Mouse (Mus musculus) urinary bladder, adult 18-20 months (tissue): ENCODE results near the gene Hinfp.
"Not testable (repeated sequence)": the region's sequence is repeated elsewhere in the genome, so short reads cannot be mapped to it uniquely, and the experiment has no call there.

Experiments
- DNase-seq, 2 experiments: peaks; one replicate each; pipeline ENCODE4 v3.0.0; 2022; ENCODE audit warnings: low spot score in 2 of 2, mixed read lengths in 2 of 2

The Hinfp gene

DNA sequence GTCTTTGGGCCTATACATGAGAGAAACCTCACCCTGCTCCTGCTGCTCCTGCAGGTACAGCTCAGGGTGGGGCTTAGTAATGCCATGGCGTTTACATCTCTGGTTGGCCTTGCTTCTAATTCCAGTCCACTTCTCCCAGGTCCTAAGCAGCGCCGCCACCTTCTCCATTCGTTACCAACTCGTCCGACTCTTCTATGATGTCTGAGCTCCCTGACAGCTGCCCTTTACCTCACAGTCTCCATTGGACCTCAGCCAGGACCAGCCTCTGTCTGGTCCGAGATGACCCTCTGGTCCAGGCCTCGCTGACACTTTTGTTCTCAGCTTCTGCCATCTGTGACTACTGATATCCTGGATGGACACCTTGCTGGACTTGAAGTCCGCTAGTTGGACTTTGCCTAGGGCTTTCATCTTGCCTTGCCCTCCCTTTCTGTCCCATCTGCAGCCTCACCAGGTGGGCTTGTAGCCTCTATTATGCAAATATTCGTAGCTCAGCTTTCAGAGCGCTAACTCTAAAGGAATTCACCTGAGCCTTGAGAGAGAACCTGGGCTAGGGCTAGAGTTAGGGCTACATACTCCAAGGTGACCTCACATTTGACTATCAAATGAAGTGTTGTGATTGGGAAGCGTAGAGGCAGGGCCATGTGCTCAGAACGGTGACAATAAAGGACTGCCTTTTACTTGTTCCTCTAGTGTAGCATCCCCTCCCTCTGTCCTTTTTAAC lies 27.6 kb upstream of the Hinfp start:
- no peak for DNase-seq

DNA sequence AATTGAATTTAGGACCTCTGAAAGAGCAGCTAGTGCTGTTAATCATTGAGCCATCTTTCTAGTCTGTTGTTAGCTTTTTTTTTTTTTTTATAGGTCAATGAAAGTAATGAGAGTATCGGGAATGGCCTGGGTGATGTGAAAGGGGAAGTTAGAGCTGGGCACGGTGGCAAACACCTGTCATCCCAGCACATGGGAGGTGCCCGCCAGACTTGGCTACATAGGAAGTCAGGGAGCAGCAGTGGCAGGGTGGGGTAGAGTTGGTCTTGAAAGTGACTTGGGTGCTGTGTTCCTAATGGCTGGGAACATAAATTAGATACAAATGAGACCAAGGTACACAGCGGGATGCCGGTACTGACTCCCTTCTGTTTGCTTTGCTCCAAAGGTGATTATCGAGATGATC lies 25.3 kb upstream of the Hinfp start:
- DNase-seq, result no peak

DNA sequence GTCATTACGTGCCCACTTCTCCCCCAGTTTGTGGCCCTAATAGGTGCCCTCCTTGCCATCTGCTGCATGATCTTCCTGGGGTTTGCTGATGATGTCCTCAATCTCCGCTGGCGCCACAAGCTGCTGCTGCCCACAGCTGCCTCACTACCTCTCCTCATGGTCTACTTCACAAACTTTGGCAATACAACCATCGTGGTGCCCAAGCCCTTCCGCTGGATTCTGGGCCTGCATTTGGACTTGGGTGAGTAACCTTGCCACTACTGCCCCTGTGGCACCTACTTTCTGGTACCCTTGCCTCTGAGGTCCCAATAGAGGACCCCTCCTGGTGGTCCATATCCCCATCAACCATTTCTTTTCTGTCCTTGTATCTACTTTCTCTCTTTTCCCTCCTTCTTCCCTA lies 22.5 kb upstream of the Hinfp start:
- DNase-seq, result no peak

DNA sequence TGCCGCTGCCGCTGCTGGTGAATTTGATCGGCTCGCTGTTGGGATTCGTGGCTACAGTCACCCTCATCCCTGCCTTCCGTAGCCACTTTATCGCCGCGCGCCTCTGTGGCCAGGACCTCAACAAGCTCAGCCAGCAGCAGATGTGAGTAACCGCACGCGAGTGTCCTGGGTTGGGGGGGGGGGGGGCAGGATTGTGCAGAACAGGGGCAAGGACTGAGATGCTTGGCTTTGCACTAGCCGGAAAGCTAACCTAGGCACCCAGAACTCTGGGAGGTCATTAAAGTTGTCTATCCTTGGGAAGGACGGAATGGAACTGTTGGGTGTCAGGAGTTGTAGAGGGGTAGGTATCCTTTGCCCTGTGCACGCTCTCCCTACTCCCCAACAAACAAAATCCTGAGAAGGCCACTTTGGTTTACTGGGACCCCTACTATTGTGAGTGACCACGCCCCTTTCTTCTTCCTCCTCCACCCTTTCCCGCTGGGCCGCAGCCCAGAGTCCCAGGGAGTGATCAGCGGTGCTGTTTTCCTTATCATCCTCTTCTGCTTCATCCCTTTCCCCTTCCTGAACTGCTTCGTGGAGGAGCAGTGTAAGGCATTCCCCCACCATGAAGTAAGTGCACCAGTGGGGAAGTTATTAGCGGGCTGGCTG lies 21.7 kb upstream of the Hinfp start:
- DNase-seq, result no peak

DNA sequence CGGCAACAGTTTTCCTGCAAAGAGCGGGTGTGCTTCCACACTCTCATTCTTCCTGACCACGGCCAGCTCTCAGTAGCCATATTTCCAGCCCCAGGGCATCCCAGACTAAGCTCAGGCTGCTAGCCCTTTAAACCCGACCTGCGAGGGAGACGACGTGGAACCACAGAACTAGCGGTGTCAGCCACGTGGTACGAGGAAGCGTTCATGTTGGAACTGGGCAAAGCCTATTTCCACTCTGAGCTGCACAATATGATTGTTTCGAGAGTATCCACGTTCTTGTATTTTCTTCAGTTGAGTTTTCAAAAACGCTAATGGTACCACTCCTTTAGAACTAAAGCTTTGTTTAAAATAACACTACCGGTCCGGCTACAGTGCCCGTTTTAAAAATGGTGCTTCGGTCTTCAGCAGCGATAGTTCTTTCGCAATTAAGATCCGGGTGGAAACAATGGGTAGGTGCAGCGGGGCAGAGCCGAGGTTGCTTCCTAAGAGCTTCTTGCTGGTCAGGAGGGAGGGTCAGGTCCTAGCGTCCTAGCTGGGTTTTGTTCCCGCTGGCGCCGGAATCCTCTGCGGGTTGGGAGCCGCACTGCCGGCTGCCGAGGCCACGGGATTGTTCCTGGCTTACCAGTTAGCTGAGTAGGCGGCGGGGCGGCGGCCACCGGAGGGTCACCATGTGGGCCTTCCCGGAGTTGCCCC lies 21.0 kb upstream of the Hinfp start:
- peak; percentile 68 to 79 for DNase-seq

DNA sequence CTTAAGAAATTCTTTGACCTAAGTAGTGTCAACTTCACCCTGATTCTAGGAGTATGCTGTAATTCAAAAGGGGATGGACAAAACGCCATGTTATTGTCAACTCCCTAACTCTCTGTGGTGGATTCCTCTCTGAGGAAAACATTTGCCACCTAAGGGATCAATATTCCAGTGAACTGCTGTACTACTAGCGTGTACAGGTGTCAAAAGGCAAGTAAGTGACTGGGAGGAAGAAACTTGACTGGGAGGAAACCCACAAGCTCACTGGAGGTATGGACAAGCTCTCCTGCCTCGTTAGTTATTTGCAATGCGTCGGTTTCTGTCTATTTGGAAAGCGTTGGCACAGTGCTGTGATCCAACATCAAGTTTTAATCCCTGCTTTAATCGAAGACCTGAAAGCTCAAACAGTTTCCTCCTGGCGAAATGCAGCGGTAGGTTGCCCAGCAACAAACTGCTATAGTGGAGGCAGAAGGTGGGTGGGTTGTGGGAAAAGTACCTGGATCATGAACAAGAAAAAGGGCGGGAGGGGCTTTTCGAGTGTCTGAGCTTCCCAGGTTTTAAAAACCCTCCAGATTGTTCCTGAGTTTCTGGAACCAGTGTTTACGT lies 20.4 kb upstream of the Hinfp start, which contains the start of gene Dpagt1:
Dpagt1 (plus strand) TSS at position 252 of the 603 bp plus-strand sequence.
- no peak for DNase-seq

DNA sequence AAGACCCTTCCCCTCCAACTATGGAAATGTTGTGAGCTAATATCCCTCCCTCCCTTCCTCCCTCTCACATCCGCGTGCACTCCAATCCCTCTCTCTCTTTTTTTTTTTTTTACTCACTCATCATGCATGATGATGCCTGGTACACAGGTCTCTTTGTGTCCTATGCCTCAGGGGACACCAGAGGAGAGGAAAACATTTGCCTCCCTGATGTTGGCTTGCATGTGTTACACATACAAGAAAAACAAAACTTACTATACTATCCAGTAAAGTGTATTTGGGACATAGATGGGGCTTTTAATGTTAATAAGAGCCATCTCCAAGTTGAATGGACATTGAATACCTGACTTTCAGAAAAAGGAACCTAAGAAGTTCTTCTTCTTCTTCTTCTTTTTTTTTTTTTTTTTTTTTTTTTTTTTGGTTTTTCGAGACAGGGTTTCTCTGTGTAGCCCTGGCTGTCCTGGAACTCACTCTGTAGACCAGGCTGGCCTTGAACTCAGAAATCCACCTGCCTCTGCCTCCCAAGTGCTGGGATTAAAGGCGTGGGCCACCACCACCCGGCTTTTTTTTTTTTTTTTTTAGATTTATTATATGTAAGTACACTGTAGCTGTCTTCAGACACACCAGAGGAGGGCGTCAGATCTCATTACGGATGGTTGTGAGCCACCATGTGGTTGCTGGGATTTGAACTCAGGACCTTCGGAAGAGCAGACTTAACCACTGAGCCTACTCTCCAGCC lies 19.7 kb upstream of the Hinfp start:
- DNase-seq, result not testable (repeated sequence)

DNA sequence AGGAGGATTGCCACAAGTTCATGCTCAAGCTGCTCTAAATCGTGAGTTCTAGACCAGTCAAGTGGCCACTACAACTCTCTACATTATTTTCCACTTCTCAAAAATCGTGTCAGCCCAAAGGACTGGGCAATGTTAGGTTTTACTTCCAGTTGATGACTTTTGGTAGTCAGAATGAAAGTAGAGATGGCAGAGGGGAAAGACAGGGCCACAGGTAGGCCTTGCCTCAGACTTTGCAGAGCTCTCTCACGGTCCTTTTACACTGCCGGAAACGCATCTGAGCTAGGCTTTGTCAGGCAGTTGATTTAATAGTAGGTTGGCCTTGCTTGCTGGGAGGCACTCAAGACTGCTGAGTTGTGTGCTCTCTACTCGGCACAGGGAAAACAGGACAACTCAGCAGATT lies 18.7 kb upstream of the Hinfp start:
- no peak for DNase-seq

DNA sequence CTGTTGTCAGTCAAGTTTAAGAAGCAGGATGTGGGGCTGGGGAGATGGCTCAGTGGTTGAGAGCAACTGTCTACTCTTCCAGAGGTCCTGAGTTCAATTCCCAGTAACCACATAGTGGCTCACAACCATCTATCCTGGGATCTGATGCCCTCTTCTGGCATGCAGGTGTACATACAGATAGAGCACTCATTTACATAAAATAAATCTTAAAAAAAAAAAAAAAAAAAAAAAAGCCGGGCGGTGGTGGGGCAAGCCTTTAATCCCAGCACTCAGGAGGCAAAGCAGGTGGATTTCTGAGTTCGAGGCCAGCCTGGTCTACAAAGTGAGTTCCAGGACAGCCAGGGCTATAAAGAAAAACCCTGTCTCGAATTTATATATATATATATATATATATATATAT lies 18.2 kb upstream of the Hinfp start:
- not testable (repeated sequence) for DNase-seq

DNA sequence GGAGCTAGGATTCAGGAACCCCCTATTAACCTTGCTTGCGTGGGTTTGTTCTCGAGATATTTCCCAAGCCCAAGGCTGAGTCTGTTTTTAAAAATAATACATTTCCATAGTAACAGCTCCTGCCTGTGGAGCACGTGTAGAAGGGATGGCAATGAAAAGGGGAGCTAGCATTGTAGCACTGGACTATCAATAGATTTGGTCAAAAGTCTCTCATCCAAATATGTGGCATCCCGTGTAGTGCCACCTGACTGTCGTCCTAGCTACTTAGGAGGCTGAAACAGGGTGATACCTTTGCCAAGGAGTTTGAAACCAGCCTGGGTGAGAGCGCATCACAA lies 15.3 kb upstream of the Hinfp start:
- no peak for DNase-seq

DNA sequence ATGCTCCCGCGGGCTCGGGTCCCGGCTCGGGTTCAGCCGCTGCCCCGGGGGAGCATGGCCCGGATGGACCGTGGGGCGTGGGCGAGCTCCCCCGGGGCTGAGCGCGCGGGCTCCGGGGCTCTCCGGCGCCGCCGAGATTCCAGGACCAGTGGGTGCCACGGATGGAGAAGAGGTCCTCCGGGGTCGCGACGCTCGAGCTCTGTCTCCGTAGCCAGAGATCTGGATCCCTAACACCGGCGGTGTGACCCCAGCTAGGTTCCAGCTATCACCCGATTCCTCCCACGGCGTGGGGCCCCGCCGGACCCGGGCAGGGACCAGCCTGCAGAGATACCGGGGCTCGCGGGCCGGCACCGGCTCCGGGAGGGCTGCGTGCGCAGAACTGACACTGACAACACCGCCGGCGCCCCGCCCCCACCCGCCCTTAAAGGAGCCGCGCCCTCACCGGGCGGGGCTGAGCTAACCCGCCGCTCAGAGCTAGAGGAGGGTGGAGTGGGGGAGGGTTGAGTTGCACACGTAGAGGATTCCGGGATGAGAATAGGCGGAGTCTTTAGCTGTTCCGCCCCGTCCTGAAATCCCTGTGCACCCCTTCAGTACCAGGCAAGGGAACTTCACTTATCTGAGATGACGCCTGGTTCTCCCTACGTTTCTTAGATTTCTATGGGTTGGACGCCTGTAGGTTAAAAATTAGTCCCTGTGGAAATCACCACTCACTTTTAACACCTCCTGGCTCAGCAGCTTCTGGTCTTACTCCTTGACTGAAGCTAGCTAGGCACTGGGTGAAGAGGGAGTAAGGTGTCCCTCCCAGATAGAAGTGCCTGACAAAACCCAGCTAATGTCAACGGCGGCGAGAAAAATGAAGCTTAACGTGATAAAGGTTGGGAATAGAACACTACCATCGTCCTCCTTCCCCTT lies 14.7 kb upstream of the Hinfp start, which contains the start of gene C2cd2l:
C2cd2l (minus strand) TSS at position 399 of the 912 bp plus-strand sequence.
- DNase-seq, result peak; percentile 74 to 85

DNA sequence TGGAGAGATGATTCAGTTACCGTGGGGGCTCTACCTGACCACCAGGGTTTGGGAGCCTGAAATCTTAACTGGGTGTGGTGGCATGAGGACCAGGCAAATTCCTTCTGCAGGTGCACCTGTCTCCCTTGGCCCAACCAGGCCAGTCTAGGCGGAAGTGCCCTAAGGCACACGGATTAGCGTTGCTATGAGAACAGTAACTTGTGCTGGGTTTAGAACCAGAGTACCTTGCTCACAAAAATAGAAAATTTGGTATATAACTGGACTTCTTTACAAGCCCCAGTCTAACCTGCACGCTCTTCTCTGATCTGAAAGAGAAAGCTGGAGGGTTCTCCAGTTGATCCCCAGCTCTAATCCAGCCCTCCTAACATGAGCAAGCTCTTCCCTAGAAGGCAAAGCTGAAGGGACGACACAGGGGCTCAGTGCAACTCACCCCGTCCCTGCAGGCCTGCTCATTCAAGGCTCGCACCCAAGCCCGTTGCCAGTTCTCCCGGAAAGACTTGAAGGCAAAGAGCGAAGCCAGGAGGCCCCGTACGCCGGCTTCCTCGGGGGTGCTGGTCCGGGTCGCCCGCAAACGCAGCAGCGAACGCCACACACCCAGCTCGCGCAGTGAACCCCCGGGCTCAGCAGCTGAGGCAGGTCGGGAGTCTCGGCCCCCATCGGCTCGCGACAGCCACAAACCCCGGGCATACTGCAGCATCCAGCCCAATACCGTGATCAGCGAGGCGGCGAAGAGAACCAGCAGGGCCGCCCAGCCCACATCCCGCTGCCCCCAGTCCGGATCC lies 13.8 kb upstream of the Hinfp start:
- DNase-seq, result peak in 1 of 2 experiments; percentile 47

DNA sequence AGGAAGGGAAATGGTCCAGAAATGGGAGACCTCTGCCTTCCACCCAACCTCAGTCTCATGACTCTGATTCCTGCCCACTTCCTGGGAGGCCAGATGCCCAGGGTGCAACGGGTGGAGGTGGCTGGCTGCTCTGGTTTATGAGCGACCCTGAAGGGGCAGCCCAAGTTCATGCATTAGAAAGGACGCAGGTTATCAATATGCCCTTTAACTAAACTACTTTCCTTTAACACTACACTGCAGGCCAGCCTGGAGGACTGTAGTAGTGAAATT lies 13.3 kb upstream of the Hinfp start:
- DNase-seq, result no peak

DNA sequence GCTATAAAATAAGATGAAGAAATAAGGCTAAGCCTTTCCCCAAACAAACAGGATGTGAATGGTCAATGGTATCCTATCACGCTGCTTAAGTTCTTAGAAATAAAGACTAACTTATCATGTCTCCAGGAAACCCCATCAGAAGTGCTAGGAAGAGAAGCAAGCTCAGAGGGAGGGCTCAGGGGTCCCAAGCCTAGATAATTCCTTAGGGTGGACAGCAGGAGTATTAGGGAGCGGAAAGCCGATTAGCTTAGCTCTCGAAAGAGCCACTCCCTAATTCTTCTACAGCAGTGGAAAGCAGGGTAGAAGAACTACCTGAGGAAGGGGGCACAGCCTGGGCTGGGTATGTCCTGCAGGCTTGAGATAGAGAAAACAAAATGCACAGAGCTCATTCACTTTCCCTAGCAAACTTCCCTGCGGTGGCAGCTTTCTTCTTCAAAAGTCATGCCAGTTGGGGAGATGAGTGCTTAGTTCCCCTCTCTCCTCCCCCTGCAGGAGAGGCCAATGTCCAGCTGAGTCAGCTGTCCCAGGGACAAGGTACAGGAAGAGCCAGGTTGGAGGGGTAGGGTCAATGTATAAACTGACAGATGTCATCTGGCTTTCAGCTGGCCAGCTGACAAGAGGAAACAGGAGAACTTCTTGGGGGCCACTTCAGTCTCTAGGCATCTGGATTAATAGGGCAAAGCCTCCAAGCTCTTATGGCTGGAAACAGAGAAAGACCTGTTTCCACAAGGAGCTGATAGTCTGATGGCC lies 12.8 kb upstream of the Hinfp start:
- DNase-seq, result no peak

DNA sequence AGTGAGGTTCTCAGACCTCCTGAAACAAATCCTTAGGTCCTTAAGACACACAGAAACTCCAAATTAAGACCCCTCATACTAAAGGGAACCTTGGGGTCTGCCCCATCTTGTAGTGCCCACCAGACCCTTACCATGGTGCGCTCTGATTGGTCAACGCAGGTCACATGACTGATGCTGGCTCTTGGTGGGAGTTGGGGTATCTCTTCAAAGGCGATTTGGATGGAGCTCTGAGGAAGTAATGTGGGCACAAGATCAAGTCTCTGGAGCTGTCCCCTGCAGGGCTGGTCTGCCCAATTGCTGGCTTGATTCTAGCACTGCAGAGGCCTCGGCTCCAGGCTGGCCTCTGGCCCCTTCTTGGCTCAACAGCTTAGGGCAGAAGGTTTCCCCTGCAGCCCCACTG lies 12.0 kb upstream of the Hinfp start:
- no peak for DNase-seq

DNA sequence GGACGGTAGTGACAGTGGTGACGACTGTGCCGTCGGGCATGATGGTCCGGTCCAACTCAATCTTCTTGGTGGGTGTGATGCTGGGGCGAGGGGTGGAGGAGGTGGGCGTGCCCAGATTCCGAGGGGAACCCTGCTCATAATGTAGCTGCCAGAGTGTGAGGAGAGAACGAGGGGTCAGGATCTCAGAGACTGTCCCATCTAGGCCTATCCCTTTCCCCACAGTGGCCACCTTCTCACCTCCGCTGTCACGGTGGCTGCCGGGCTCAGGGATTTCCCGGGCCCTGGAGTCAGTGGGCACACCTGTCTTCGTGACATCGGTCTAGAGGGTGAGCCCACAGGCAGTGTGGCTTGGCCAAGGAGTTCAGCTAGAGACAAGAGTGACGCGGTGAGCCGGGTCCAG lies 9.4 kb upstream of the Hinfp start:
- DNase-seq, result no peak

DNA sequence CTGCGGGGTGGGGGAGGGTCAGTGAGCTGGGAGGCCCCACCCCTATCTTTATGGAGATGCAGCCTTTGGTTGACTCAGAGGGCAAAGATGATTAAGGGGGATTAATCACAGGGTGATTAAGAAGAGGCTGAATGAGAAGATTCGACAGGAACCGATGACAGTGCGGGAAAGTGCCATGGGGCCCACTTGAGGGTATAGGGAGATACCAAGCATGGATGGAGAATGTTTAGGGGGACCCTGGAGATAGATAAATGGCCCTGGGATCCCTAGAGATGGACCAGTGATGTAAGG lies 8.7 kb upstream of the Hinfp start:
- DNase-seq, result no peak

DNA sequence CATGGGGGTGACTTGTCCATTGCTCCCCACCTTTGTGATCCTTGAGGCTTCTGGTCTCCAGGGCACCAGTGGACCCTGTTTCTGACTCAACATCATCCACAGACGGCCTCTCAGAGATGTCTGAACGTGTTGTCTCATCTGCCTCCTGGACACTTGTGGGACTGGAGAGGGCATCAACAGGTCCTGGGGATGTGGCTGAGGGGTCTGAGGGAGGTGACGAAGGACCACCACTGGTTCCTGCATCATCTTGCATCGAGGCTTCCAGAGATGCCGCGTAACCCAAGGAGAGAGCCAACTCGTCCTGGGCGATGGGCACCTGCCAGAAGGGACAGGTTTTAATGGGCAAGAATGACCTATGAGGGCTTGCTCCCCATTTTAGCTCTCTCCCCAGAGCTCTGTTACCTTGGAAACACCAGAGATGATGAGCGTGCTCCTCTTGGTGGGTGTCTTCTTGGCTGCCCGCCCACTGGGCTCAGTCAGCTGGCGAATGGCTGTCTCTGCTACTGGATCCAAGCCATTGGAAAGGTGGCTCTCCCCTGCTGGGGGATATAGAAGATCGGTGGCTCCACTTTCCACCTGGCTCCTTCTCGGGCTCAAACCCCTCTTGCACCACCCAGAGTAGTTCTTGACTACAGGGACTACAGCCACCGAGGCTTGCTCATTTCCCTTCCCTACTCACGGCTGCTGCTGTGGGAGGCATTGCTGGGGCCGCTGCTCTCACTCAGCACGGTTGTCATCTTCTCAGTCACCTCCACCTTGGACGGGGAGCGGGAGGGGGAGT lies 8.2 kb upstream of the Hinfp start:
- DNase-seq, result no peak
